Mouse (Mus musculus): ENCODE measurements around the gene Tubgcp3. TPM values are rescaled to one million over a fixed set of nuclear protein-coding genes. Genes with fewer than 3 reads are reported as not detected.
"Not testable (repeated sequence)": the region's sequence is repeated elsewhere in the genome, so short reads cannot be mapped to it uniquely, and the experiment has no call there.

Tubgcp3 gene
- total and polyA plus RNA-seq, 2 experiments from 2014 or later = 26.0 to 36.1 TPM

GRCm38 (mm10) chr8:12638446-12638845, 33.6 kb downstream of the Tubgcp3 start:
- H3K36me3 ChIP-seq (ENCODE audit: insufficient read depth, low read length) = peaks cover 54% of the 10 kb centered on the region

GRCm38 (mm10) chr8:12635366-12635765, 36.7 kb downstream of the Tubgcp3 start:
- Histone ChIP-seq H3K36me3 (ENCODE audit: insufficient read depth, low read length) (peaks cover 60% of the 10 kb centered on the region), H3K9me3 (ENCODE audit: low read length) (no peaks in the 10 kb centered on the region), H3K27ac (ENCODE audit: low read depth, low read length) (no peak overlapping the region), H3K4me1 (ENCODE audit: insufficient read depth, low read length) (no peaks in the 10 kb centered on the region), H3K27me3 (ENCODE audit: insufficient read depth, low read length) (no peaks in the 10 kb centered on the region), H3K9ac (replicated peaks; ENCODE audit: low read length, poor library complexity, severe bottlenecking) (no peak overlapping the region), H3K4me2 (ENCODE audit: low read depth, low read length, poor library complexity, severe bottlenecking) (no peak overlapping the region), H3K4me3 (ENCODE audit: low read depth, low read length) (no peak overlapping the region)
- DNase-seq (ENCODE audit: low spot score) (no peak), ATAC-seq (ENCODE audit: low FRiP score) (no peak)
- no peak for TF ChIP-seq CTCF (IDR thresholded peaks at IDR 0.05)
- WGBS = 87% methylated on average over 2 of the region's 2 CpGs

More at GRCm38 (mm10) chr8:12638446-12638845, 33.6 kb downstream of the Tubgcp3 start:
- H3K27ac ChIP-seq (ENCODE audit: low read depth, low read length) = no peak overlapping the region
- TF ChIP-seq CTCF (IDR thresholded peaks at IDR 0.05) = no peak
- H3K27me3 ChIP-seq (ENCODE audit: insufficient read depth, low read length) = no peaks in the 10 kb centered on the region
- no peak overlapping the region for H3K9ac ChIP-seq (replicated peaks; ENCODE audit: low read length, poor library complexity, severe bottlenecking)
- H3K4me2 ChIP-seq (ENCODE audit: low read depth, low read length, poor library complexity, severe bottlenecking) = no peak overlapping the region
- ATAC-seq (ENCODE audit: low FRiP score) (no peak), DNase-seq (ENCODE audit: low spot score) (no peak)
- H3K4me1 ChIP-seq (ENCODE audit: insufficient read depth, low read length) = no peaks in the 10 kb centered on the region
- no peak overlapping the region for H3K4me3 ChIP-seq (ENCODE audit: low read depth, low read length)
- WGBS = 95% methylated on average over 11 of the region's 11 CpGs
- no peaks in the 10 kb centered on the region for H3K9me3 ChIP-seq (ENCODE audit: low read length)

GRCm38 (mm10) chr8:12629079-12629478, 43.0 kb downstream of the Tubgcp3 start:
- Histone ChIP-seq H3K4me1 (ENCODE audit: insufficient read depth, low read length) (no peaks in the 10 kb centered on the region), H3K9ac (replicated peaks; ENCODE audit: low read length, poor library complexity, severe bottlenecking) (no peak overlapping the region), H3K27me3 (ENCODE audit: insufficient read depth, low read length) (no peaks in the 10 kb centered on the region), H3K4me2 (ENCODE audit: low read depth, low read length, poor library complexity, severe bottlenecking) (no peak overlapping the region), H3K27ac (ENCODE audit: low read depth, low read length) (no peak overlapping the region), H3K4me3 (ENCODE audit: low read depth, low read length) (no peak overlapping the region), H3K36me3 (ENCODE audit: insufficient read depth, low read length) (peaks cover 34% of the 10 kb centered on the region), H3K9me3 (ENCODE audit: low read length) (no peaks in the 10 kb centered on the region)
- 0 out of 2 replicates have a peak, but pooled peaks have one; percentile 66 for ATAC-seq (ENCODE audit: low FRiP score)
- peak; percentile 94 for TF ChIP-seq CTCF (IDR thresholded peaks at IDR 0.05)
- 36% methylated on average over 3 of the region's 3 CpGs for WGBS
- DNase-seq (ENCODE audit: low spot score) = peak; percentile 69

- WGBS = 66% methylated on average over 5 of the region's 5 CpGs
- no peak for ATAC-seq (ENCODE audit: low FRiP score)
Observed at GRCm38 (mm10) chr8:12625890-12626289, 46.2 kb downstream of the Tubgcp3 start.

GRCm38 (mm10) chr8:12621550-12622222, 50.4 kb downstream of the Tubgcp3 start:
- 88% methylated on average over 18 of the region's 18 CpGs for WGBS
- Histone ChIP-seq H3K4me1 (ENCODE audit: insufficient read depth, low read length) (no peaks in the 10 kb centered on the region), H3K4me2 (ENCODE audit: low read depth, low read length, poor library complexity, severe bottlenecking) (no peak overlapping the region), H3K4me3 (ENCODE audit: low read depth, low read length) (no peak overlapping the region), H3K27me3 (ENCODE audit: insufficient read depth, low read length) (no peaks in the 10 kb centered on the region), H3K27ac (ENCODE audit: low read depth, low read length) (no peak overlapping the region), H3K9me3 (ENCODE audit: low read length) (no peaks in the 10 kb centered on the region), H3K36me3 (ENCODE audit: insufficient read depth, low read length) (peaks cover 28% of the 10 kb centered on the region), H3K9ac (replicated peaks; ENCODE audit: low read length, poor library complexity, severe bottlenecking) (no peak overlapping the region)
- no peak for DNase-seq (ENCODE audit: low spot score)
- no peak for ATAC-seq (ENCODE audit: low FRiP score)
- no peak for TF ChIP-seq CTCF (IDR thresholded peaks at IDR 0.05)

More at GRCm38 (mm10) chr8:12625890-12626289, 46.2 kb downstream of the Tubgcp3 start:
- 0 out of 2 replicates have a peak overlapping the region, but pooled peaks have one; percentile 13 for H3K9ac ChIP-seq (replicated peaks; ENCODE audit: low read length, poor library complexity, severe bottlenecking)
- H3K36me3 ChIP-seq (ENCODE audit: insufficient read depth, low read length) = peaks cover 31% of the 10 kb centered on the region
- no peaks in the 10 kb centered on the region for H3K9me3 ChIP-seq (ENCODE audit: low read length)
- H3K4me3 ChIP-seq (ENCODE audit: low read depth, low read length) = no peak overlapping the region
- DNase-seq (ENCODE audit: low spot score) = no peak
- H3K4me2 ChIP-seq (ENCODE audit: low read depth, low read length, poor library complexity, severe bottlenecking) = no peak overlapping the region
- no peak overlapping the region for H3K27ac ChIP-seq (ENCODE audit: low read depth, low read length)
- TF ChIP-seq CTCF (IDR thresholded peaks at IDR 0.05) = no peak
- H3K27me3 ChIP-seq (ENCODE audit: insufficient read depth, low read length) = no peaks in the 10 kb centered on the region
- H3K4me1 ChIP-seq (ENCODE audit: insufficient read depth, low read length) = no peaks in the 10 kb centered on the region

GRCm38 (mm10) chr8:12617369-12617768, 54.7 kb downstream of the Tubgcp3 start:
- not testable (repeated sequence) for DNase-seq (ENCODE audit: low spot score); H3K27me3 ChIP-seq (ENCODE audit: insufficient read depth, low read length); H3K4me2 ChIP-seq (ENCODE audit: low read depth, low read length, poor library complexity, severe bottlenecking); H3K27ac ChIP-seq (ENCODE audit: low read depth, low read length); H3K9me3 ChIP-seq (ENCODE audit: low read length); H3K4me3 ChIP-seq (ENCODE audit: low read depth, low read length); H3K4me1 ChIP-seq (ENCODE audit: insufficient read depth, low read length); H3K9ac ChIP-seq (replicated peaks; ENCODE audit: low read length, poor library complexity, severe bottlenecking); ATAC-seq (ENCODE audit: low FRiP score)
- 87% methylated on average over 3 of the region's 3 CpGs for WGBS
- peaks cover 32% of the 10 kb centered on the region for H3K36me3 ChIP-seq (ENCODE audit: insufficient read depth, low read length)
